Mouse (Mus musculus) kidney, adult 2 months (tissue): ENCODE measurements at regions not wholly inside any gene's neighbourhood (a gene's known extent, or its start where the extent isn't known, plus 50 kb on each side); places are given as distances from the start of the nearest gene placed in this dataset.

Experiments
- CTCF ChIP-seq: fragments of 200-500 bp; conservative IDR thresholded peaks from 2 replicates; pipeline ENCODE4 v1.5.1; 2011; ENCODE audit warnings: low read depth, mild to moderate bottlenecking, control low read depth, low read length, moderate library complexity, mixed read lengths; ENCODE audit not compliant: insufficient read depth, insufficient read length
- POLR2A ChIP-seq: fragments of 200-500 bp; IDR thresholded peaks from one replicate; pipeline ENCODE4 v1.6.1; 2011; ENCODE audit warnings: low read depth, low read length, control low read depth

DNA sequence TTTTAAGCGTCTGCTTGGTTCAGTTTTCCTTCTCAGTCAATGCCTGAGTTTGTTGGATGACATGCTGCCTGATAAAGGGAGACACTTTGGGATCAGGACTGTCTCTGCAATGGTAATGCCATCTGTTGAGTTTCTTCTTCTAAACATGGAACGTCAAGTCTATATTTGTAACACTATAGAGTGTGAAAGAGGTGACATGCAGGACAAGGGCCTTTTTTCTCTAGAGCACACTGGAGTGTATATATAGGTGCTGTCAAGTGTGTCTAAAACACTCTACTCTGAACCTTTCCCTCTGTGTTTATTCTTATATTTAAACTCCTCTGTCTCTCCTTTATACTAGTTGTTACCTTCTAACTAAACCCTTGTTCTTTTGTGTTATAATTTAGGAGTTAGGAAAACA is 299.6 kb downstream of the Epha7 start:
- TF ChIP-seq CTCF (no peak), POLR2A (no peak)
